Mouse (Mus musculus) embryonic fibroblast, embryonic 13.5 days (primary cell): ENCODE measurements around the gene Zcchc17. TPM values are rescaled to one million over a fixed set of nuclear protein-coding genes. Genes with fewer than 3 reads are reported as not detected.

Experiments used
- H3K27ac ChIP-seq: 2 replicates; pipeline ENCODE4 v1.5.1; 2012; ENCODE audit warnings: low read length, control low read depth, inconsistent platforms; ENCODE audit not compliant: insufficient read depth
- H3K4me1 ChIP-seq: 2 replicates; pipeline ENCODE4 v1.6.1; 2011; ENCODE audit warnings: low read length; ENCODE audit not compliant: control insufficient read depth, insufficient read depth
- H3K4me3 ChIP-seq: 2 replicates; pipeline ENCODE4 v1.5.1; 2011; ENCODE audit warnings: mild to moderate bottlenecking, control low read depth, low read length; ENCODE audit not compliant: insufficient read depth
- CTCF ChIP-seq: IDR thresholded peaks from 2 replicates; pipeline ENCODE4 v1.5.1; 2011; ENCODE audit warnings: mild to moderate bottlenecking, control low read depth, low read length, moderate library complexity, borderline replicate concordance; ENCODE audit not compliant: insufficient read depth
- POLR2A ChIP-seq: IDR thresholded peaks from 2 replicates; pipeline ENCODE4 v1.6.1; 2011; ENCODE audit warnings: low read depth, mild to moderate bottlenecking, control low read depth, low read length, moderate library complexity
- polyA plus RNA-seq: library from polyadenylated mRNA; stranded (reverse); fragments of >200 nt; gene quantifications from 2 replicates; pipeline ENCODE4 v1.2.4, GENCODE M21; 2011; ENCODE audit warnings: low read depth; ENCODE audit not compliant: missing spikeins, insufficient read length

Zcchc17 gene
- polyA plus RNA-seq, 1 experiment, result 33.9 TPM

DNA sequence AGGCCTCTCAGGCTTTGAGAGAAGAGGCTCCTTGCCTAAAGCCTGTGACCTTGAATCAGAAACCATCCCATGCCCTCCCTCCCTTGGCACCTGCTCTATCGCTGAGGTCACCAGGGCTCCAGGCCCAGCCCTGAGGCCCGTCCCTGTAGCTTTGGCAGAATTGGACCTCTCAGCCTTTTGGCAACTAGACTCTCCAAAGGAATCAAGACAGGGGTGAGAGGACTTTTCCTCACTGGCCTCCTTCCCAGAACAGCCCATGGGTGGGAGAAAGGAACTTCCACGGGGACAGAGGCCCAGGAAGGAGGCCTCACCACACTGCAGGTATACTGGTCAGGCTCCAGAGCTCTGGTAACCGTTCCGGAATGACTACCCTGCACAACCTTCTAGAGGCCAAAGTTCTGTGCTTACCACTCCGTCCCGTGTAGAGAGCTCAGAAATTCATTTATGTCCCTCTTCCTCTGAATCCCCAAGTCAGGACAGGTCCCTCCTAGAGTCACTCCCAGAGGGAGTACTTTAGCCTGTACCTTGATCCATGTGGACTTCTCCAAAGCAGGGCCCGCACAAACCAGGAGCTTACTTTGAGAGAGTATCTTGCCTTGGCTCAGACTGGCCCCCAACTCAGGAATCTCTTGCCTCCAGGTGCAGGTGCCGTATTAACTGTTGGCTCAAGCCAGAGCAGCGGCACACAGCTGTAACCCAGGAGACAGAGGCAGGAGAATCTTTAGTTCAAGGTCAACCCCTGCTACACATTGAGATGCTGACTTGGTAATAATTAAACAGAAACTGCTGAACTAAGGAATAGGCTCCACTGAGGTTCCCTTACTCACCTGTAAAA is 52.7 kb downstream of the Zcchc17 start:
- Histone ChIP-seq H3K4me1 (no peaks in the 10 kb centered on the region; the same call in 1 of the 2 replicates), H3K4me3 (no peak overlapping the region), H3K27ac (no peak overlapping the region)
- TF ChIP-seq POLR2A (no peak), CTCF (no peak)

- TF ChIP-seq POLR2A (no peak), CTCF (no peak)
- no peaks in the 10 kb centered on the region; the same call in 1 of the 2 replicates for H3K4me1 ChIP-seq
- H3K27ac ChIP-seq, result no peak overlapping the region
- no peak overlapping the region for H3K4me3 ChIP-seq
Observed at GRCm38 (mm10) chr4:130304746-130305145, 55.0 kb downstream of the Zcchc17 start.

DNA sequence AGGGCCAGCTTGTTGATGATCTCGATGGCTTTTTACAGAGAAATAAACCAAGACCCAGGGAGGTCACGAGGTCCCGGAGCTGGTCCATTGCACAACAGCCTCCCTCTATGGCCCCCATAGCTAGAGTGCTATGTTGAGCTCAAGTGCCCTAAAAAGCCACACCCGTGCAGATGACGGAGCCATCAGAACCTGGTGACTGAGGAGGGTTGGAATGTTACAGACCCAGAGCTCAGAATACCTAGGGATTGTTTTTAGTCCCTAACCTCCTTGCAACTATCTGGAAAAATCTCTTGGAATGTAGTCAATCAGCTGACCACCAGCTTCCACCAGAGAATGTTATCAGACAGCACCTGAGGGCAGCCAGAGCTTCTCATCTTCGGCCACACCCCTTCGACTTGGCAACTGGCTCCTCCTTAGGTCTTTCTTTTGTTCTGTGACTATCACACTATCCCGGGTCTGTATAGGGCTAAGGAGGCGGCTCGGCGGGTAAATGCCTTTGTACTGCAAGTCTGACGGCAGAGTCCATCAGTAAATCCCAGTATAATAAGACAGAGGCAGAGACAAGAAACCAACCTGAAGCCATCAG is 57.4 kb downstream of the Zcchc17 start:
- Histone ChIP-seq H3K27ac (no peak overlapping the region), H3K4me1 (no peaks in the 10 kb centered on the region; the same call in 1 of the 2 replicates), H3K4me3 (no peak overlapping the region)
- TF ChIP-seq CTCF (no peak), POLR2A (no peak)

DNA sequence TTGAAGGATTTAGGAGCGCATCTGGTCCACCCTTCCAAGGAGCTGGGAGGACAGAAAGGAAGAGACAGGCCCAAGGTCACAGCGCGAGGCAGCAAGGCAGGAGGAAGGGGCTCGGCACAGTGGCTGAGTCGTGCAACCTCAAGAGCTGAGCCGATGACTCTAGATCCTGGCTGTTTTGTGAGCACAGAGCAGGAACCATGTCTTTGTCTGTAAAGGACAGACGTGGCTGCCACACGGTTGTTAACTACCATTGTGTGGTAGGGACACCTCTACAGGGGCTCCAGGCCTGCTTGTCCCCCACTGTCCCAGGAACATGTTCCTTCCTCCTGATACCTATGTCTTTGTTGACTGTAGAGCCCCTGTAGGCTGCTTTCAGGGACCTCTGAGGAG is 60.1 kb downstream of the Zcchc17 start:
- TF ChIP-seq CTCF (no peak), POLR2A (no peak)
- Histone ChIP-seq H3K4me1 (no peaks in the 10 kb centered on the region), H3K4me3 (no peak overlapping the region), H3K27ac (no peak overlapping the region)

DNA sequence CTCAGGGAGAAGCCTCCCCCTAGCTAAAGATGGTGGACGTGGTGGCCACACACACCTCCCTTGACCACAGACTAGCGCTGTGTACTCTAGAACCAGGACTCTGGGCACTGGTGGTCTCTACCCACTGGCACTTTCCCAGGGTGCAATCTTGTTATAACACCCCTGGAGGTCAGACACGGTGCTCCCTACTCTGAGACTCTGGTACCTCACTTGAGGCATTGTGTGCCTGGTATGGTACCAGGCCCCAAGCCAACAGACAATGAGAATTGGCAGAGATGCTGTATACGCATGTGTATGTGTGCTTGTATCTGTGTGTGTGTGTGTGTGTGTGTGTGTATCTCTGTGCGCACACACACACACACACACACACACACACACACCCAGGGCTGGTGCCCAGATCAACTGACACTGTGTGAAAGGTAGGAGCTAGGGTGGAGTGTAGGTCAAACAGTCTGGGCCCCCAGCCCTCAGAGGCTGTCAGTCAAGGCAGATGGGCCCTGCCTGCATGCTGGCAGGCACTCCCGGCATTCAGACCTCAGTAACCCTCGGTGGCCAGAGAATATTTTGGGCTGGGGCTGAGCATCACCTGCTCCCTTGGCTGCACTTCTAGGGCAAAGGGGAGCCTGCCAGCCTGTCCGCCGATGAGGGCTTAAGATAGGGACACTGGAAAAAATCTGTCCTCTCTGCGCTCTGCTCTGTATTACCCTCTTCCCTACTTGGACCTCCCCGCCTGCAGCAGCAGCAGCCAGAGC is 60.7 kb downstream of the Zcchc17 start:
- no peak for TF ChIP-seq POLR2A
- no peak for TF ChIP-seq CTCF

GRCm38 (mm10) chr4:130297123-130297529 is 62.6 kb downstream of the Zcchc17 start:
- Histone ChIP-seq H3K27ac (no peak overlapping the region), H3K4me1 (no peaks in the 10 kb centered on the region), H3K4me3 (no peak overlapping the region)
- TF ChIP-seq CTCF (peak; percentile 85), POLR2A (no peak)

More for the DNA sequence above, 60.7 kb downstream of the Zcchc17 start:
- Histone ChIP-seq H3K4me1 (no peaks in the 10 kb centered on the region), H3K4me3 (no peak overlapping the region), H3K27ac (no peak overlapping the region)

DNA sequence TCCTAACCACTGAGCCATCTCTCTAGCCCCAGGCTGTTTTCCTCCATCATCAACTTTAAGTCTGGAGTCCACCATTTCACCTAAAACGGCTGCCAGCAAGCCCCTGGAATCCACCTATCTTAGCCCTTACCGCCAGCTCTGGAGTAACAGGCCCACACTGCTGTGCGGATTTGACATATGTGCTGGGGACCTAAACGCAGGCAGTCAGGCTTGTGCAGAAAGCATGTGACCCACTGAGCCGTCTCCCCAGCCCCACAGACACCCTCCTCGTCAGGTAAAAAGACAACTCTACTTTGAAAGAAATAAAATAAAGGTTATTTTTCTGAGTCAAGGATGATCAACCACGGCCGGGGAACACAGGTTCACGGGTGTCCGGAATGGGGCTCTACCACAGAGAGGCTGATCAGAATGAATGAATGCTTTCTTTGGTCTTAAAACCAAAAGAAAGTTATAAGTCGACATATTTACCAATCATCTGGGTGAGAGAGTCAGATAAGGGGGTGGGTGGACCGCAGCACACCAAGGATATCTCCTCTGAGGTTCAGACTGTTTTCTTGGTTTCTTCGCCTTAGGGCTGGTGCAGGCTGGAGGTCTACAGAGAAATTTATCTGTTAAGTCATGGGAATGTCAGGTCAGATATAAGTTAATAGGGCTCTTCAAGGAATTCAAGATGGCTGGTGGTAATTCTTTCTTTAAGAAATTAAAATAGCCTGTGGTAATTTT is 63.3 kb downstream of the Zcchc17 start:
- H3K27ac ChIP-seq, result no peak overlapping the region

DNA sequence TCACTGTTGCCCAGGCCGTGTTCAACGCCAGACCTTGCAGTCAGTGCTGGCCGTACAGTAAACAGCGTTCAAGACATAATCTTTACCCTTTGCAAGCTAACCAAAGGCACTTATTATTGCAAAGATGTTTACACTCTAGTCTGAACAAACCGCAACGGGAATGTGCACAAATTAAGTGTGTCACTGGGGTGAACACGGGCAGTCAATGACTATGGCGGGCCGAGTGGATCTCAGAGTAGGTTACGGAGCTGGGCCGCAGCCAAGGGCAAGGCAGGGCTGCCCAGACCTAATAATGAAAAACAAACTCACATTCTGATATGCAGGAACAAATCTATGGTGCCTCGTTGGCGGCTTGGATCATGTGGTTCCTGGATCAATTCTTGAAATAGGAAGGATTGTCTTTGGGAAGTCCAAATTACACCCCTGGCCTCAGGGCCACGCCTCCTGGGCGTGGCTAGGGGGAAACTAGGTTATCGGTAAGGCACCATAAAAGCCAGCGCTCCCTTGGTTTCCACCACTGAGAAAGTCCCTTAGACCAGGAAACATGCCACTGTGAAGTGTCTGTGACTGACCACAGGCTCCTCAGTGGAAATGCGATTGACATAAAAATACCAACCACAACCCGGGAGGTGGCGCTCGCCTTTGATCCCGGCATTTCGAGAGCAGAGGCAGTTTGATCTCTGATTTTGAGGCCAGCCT is 64.5 kb downstream of the Zcchc17 start:
- Histone ChIP-seq H3K4me1 (no peaks in the 10 kb centered on the region), H3K27ac (no peak overlapping the region), H3K4me3 (no peak overlapping the region)
- TF ChIP-seq CTCF (no peak), POLR2A (no peak)

More for the DNA sequence above, 63.3 kb downstream of the Zcchc17 start:
- H3K4me3 ChIP-seq, result no peak overlapping the region
- no peak for TF ChIP-seq POLR2A
- no peak for TF ChIP-seq CTCF
- H3K4me1 ChIP-seq, result no peaks in the 10 kb centered on the region

DNA sequence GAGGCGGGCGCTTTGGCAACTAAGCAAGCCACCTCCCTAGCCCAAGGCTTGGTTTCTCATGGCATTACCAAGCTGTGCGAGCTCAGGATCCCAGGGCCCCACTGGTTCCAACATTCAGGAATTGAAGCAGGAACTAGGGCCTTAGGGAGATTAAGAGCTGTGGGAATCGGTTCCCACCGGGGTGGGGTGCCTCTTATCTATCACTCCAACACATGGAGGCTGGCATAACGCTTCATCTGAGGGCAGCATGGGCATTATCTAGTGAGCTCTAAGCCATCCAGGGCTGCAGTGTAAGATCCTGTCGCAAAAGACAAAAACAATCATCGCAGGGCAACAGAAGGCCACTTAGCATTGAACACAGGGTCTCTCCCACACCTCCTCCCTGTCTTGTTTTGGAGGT is 65.2 kb downstream of the Zcchc17 start:
- Histone ChIP-seq H3K27ac (no peak overlapping the region), H3K4me1 (no peaks in the 10 kb centered on the region), H3K4me3 (no peak overlapping the region)
- no peak for TF ChIP-seq CTCF
- TF ChIP-seq POLR2A, result no peak
